ENCODE assay signal across 13 mouse cellular contexts in the genomic region with DNA sequence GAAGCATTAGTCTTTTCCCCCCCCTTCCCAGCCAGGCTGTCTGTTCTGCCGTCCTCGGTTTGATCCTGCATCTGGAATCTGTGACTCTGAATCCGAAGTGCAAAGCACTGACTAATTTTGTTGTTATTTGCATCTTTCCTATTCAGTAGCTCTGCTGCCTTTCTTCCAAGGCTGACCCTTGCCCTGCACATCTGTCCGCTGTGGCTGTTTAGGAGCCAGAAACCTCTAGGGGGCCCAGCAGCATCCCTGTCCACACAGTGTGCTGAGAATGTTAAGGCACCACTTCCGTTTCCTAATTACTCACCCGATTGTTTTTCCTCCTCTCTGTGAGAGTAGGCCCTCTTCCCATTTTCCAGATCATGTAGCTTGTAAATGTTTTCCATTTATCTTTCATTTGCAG.
DNase-seq lines count a peak whose midpoint lies in the region; ATAC-seq and TF ChIP-seq lines count a peak whose summit lies in the region.
"Had no signal": no experiment of that assay in that cellular context is flagged by ENCODE, and none has a peak within 500 bp of the region (broad histone marks: within the 10 kb centered on the region; RNA-seq: fewer than 3 reads in every experiment).

No protein-coding gene starts in this region.

- no peaks in the 10 kb centered on the region for H3K27me3 ChIP-seq in forebrain, embryonic 11.5 days (ENCODE audit: control insufficient read depth, insufficient read depth, low read length)
- H3K27me3 ChIP-seq in forebrain, embryonic 16.5 days (replicated peaks; ENCODE audit: control insufficient read depth, insufficient read depth, low read length), result no peaks in the 10 kb centered on the region
- H3K27me3 ChIP-seq in lung, embryonic 14.5 days (ENCODE audit: insufficient read depth, low read length), result no peaks in the 10 kb centered on the region
- H3K27me3 ChIP-seq in forebrain, embryonic 14.5 days (replicated peaks; ENCODE audit: control insufficient read depth, insufficient read depth, low read length), result no peaks in the 10 kb centered on the region
- H3K27me3 ChIP-seq: heart, embryonic 12.5 days had no signal

- H3K4me2 ChIP-seq in forebrain, embryonic 11.5 days (ENCODE audit: low read depth, low read length, severe bottlenecking), result no peak overlapping the region
- H3K4me2 ChIP-seq in forebrain, embryonic 16.5 days (ENCODE audit: low read length), result no peak overlapping the region
- H3K4me2 ChIP-seq in lung, embryonic 14.5 days, result no peak overlapping the region
- no peak overlapping the region for H3K4me2 ChIP-seq in forebrain, embryonic 14.5 days (ENCODE audit: low read length)
- H3K4me2 ChIP-seq: heart, embryonic 12.5 days; liver, embryonic 11.5 days had no signal

- WGBS in forebrain, embryonic 11.5 days, result 14% methylated on average over 6 of the region's 6 CpGs
- 11% methylated on average over 6 of the region's 6 CpGs for WGBS in forebrain, embryonic 16.5 days
- 32% methylated on average over 6 of the region's 6 CpGs for WGBS in lung, embryonic 14.5 days
- 13% methylated on average over 6 of the region's 6 CpGs for WGBS in forebrain, embryonic 14.5 days

- DNase-seq in forebrain, embryonic 11.5 days (ENCODE audit: low spot score), result peak; percentile 55
- peak; percentile 42 for DNase-seq in lung, embryonic 14.5 days
- DNase-seq in lung, adult 18-20 months, result no peak
- DNase-seq in forebrain, embryonic 14.5 days (ENCODE audit: low spot score), result peak; percentile 7
- peak; percentile 10 for DNase-seq in retina, embryonic 14.5 days (ENCODE audit: low spot score)
- DNase-seq in adrenal gland, adult 8-10 months, result no peak
- no peak for DNase-seq in heart, postnatal 25 days (ENCODE audit: low spot score)
- DNase-seq: adrenal gland, postnatal 25 days; gastrocnemius, postnatal 25 days; lung, postnatal 14 days had no signal

- no peak overlapping the region for H3K9ac ChIP-seq in forebrain, embryonic 11.5 days (ENCODE audit: low read length)
- no peak overlapping the region for H3K9ac ChIP-seq in forebrain, embryonic 16.5 days (replicated peaks; ENCODE audit: low read depth, low read length)
- H3K9ac ChIP-seq in lung, embryonic 14.5 days, result no peak overlapping the region
- H3K9ac ChIP-seq in forebrain, embryonic 14.5 days (ENCODE audit: low read length), result no peak overlapping the region
- H3K9ac ChIP-seq: heart, embryonic 12.5 days had no signal

- intact Hi-C loops in heart, postnatal 25 days (cut with DNase I), result no loop called here

- no peak overlapping the region for H3K27ac ChIP-seq in forebrain, embryonic 11.5 days (ENCODE audit: low read depth, low read length)
- no peak overlapping the region for H3K27ac ChIP-seq in forebrain, embryonic 16.5 days (ENCODE audit: low read length)
- H3K27ac ChIP-seq in lung, embryonic 14.5 days (ENCODE audit: low read depth), result no peak overlapping the region
- H3K27ac ChIP-seq in forebrain, embryonic 14.5 days (ENCODE audit: low read depth, low read length), result no peak overlapping the region

- no peak for TF ChIP-seq CTCF in lung, embryonic 14.5 days (IDR thresholded peaks at IDR 0.05; ENCODE audit: low read depth)

- no peaks in the 10 kb centered on the region for H3K4me1 ChIP-seq in forebrain, embryonic 11.5 days (replicated peaks; ENCODE audit: control insufficient read depth, insufficient read depth, low read length)
- peaks cover 5% of the 10 kb centered on the region; the same call in 1 of the 2 replicates for H3K4me1 ChIP-seq in forebrain, embryonic 16.5 days (replicated peaks; ENCODE audit: control insufficient read depth, insufficient read depth, low read length)
- no peaks in the 10 kb centered on the region for H3K4me1 ChIP-seq in lung, embryonic 14.5 days (ENCODE audit: insufficient read depth)
- H3K4me1 ChIP-seq in forebrain, embryonic 14.5 days (ENCODE audit: control insufficient read depth, insufficient read depth, low read length), result no peaks in the 10 kb centered on the region
- H3K4me1 ChIP-seq: heart, embryonic 12.5 days had no signal

- no peak overlapping the region for H3K4me3 ChIP-seq in forebrain, embryonic 11.5 days (ENCODE audit: low read depth, low read length)
- H3K4me3 ChIP-seq in forebrain, embryonic 16.5 days (replicated peaks; ENCODE audit: low read length), result no peak overlapping the region
- no peak overlapping the region for H3K4me3 ChIP-seq in lung, embryonic 14.5 days (ENCODE audit: low read depth, low read length)
- H3K4me3 ChIP-seq in forebrain, embryonic 14.5 days (ENCODE audit: low read depth, low read length), result no peak overlapping the region
- H3K4me3 ChIP-seq: heart, embryonic 12.5 days had no signal

- no peaks in the 10 kb centered on the region for H3K9me3 ChIP-seq in forebrain, embryonic 11.5 days (ENCODE audit: control insufficient read depth, low read length)
- H3K9me3 ChIP-seq in forebrain, embryonic 16.5 days (ENCODE audit: control insufficient read depth, low read length), result no peaks in the 10 kb centered on the region
- H3K9me3 ChIP-seq in lung, embryonic 14.5 days (ENCODE audit: low read depth, low read length), result no peaks in the 10 kb centered on the region
- H3K9me3 ChIP-seq in forebrain, embryonic 14.5 days (replicated peaks; ENCODE audit: control insufficient read depth, low read length), result no peaks in the 10 kb centered on the region
- H3K9me3 ChIP-seq: heart, embryonic 12.5 days had no signal

- H3K36me3 ChIP-seq in forebrain, embryonic 11.5 days (ENCODE audit: control insufficient read depth, insufficient read depth, low read length), result no peaks in the 10 kb centered on the region
- H3K36me3 ChIP-seq in forebrain, embryonic 16.5 days (ENCODE audit: control insufficient read depth, insufficient read depth), result no peaks in the 10 kb centered on the region
- H3K36me3 ChIP-seq in lung, embryonic 14.5 days (ENCODE audit: insufficient read depth), result no peaks in the 10 kb centered on the region
- no peaks in the 10 kb centered on the region for H3K36me3 ChIP-seq in forebrain, embryonic 14.5 days (ENCODE audit: control insufficient read depth, insufficient read depth, low read length)
- H3K36me3 ChIP-seq: heart, embryonic 12.5 days had no signal

- peak; percentile 63; the same call in 1 of the 2 replicates for ATAC-seq in forebrain, embryonic 11.5 days (replicated peaks; ENCODE audit: low FRiP score)
- no peak for ATAC-seq in forebrain, embryonic 16.5 days
- ATAC-seq in lung, embryonic 14.5 days (ENCODE audit: insufficient read depth), result no peak
- peak; percentile 40; the same call in 1 of the 2 replicates for ATAC-seq in forebrain, embryonic 14.5 days

Comparison
In these comparisons a context has a peak if more than half of its experiments do, and no peak if none do; other contexts are left out.
1. ATAC-seq: peak in forebrain, embryonic 11.5 days (single experiment) and forebrain, embryonic 14.5 days (single experiment); none in forebrain, embryonic 16.5 days (single experiment) and lung, embryonic 14.5 days (single experiment).
2. DNase-seq: peak in forebrain, embryonic 11.5 days (single experiment), lung, embryonic 14.5 days (single experiment), forebrain, embryonic 14.5 days (single experiment) and retina, embryonic 14.5 days (single experiment); none in lung, adult 18-20 months (0 of 2), adrenal gland, adult 8-10 months (single experiment) and heart, postnatal 25 days (single experiment).